9 mouse cellular contexts compared by ENCODE assay signal in the genomic region with DNA sequence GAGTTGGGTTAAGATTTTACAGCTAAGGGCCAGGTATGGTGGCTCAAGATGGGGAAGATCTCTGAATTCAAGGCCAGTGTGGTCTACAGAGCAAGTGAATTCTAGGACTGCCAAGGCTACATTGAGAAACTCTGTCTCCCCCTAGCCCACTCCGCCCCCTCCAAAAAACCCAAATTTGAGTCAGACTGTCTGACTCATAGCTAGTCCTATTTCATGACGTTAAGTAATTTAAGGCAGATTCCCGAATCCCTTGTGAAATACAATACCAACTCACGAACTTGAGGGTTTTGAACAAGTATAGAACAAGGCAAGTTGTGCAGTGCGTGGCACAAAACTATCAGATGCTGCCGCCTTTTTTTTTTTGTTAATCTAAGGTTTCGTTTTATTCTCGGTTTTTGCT. TPM values are rescaled to one million over a fixed set of nuclear protein-coding genes. Genes with fewer than 3 reads are reported as not detected.
DNase-seq lines count a peak whose midpoint lies in the region; ATAC-seq and TF ChIP-seq lines count a peak whose summit lies in the region.
"Had no signal": no experiment of that assay in that cellular context is flagged by ENCODE, and none has a peak within 500 bp of the region (broad histone marks: within the 10 kb centered on the region; RNA-seq: fewer than 3 reads in every experiment).

No protein-coding gene starts in this region.

- ATAC-seq in heart, embryonic 11.5 days (replicated peaks; ENCODE audit: insufficient number of reproducible peaks, low FRiP score, low TSS enrichment): no peak
- ATAC-seq in forebrain, embryonic 16.5 days: no peak
- ATAC-seq in liver, postnatal 0 days: no peak

- no peaks in the 10 kb centered on the region for H3K27me3 ChIP-seq in heart, embryonic 11.5 days (ENCODE audit: control insufficient read depth, insufficient read depth, low read length)
- no peaks in the 10 kb centered on the region for H3K27me3 ChIP-seq in CH12.LX (replicated peaks)
- no peaks in the 10 kb centered on the region; the same call in 1 of the 2 replicates for H3K27me3 ChIP-seq in forebrain, embryonic 16.5 days (replicated peaks; ENCODE audit: control insufficient read depth, insufficient read depth, low read length)
- no peaks in the 10 kb centered on the region for H3K27me3 ChIP-seq in liver, postnatal 0 days (ENCODE audit: insufficient read depth, low read length)

- TF ChIP-seq CTCF in CH12.LX (conservative IDR thresholded peaks at IDR 0.05 in 1 of 2, IDR thresholded peaks at IDR 0.05 in 1 of 2; ENCODE audit: low read depth in 2 of 2, low read length in 2 of 2): no peak
- TF ChIP-seq CTCF in liver, postnatal 0 days (IDR thresholded peaks at IDR 0.05; ENCODE audit: low read depth): no peak

- no peak for DNase-seq in heart, postnatal 25 days (ENCODE audit: low spot score)
- no peak for DNase-seq in CH12.LX (ENCODE audit: extremely low read depth)
- DNase-seq in liver, postnatal 0 days: no peak
- no peak for DNase-seq in thymus, adult 18-20 months
- DNase-seq in thymus, postnatal 10 days (ENCODE audit: low spot score in 2 of 2): no peak
- DNase-seq in kidney, postnatal 4 days: no peak

- H3K4me2 ChIP-seq in heart, embryonic 11.5 days: peak overlapping the region; percentile 87
- peak overlapping the region; percentile 69 for H3K4me2 ChIP-seq in CH12.LX (ENCODE audit: insufficient read depth, low read depth, poor library complexity, severe bottlenecking)
- peak overlapping the region; percentile 91 for H3K4me2 ChIP-seq in forebrain, embryonic 16.5 days (ENCODE audit: low read length)
- peak overlapping the region; percentile 67 for H3K4me2 ChIP-seq in liver, postnatal 0 days (ENCODE audit: low read depth, low read length)

- TF ChIP-seq POLR2A in CH12.LX (IDR thresholded peaks at IDR 0.05; ENCODE audit: low read depth, low read length): no peak

- peaks cover 9% of the 10 kb centered on the region; the same call in 1 of the 2 replicates for H3K4me1 ChIP-seq in heart, embryonic 11.5 days (ENCODE audit: control insufficient read depth, insufficient read depth, low read length)
- H3K4me1 ChIP-seq in CH12.LX (ENCODE audit: control insufficient read depth in 1 of 2, insufficient read depth in 2 of 2): peaks cover 4 to 21% of the 10 kb centered on the region in 2 experiments; a peak in 3 of 4 replicates
- peaks cover 19% of the 10 kb centered on the region for H3K4me1 ChIP-seq in forebrain, embryonic 16.5 days (replicated peaks; ENCODE audit: control insufficient read depth, insufficient read depth, low read length)
- peaks cover 15% of the 10 kb centered on the region for H3K4me1 ChIP-seq in liver, postnatal 0 days (ENCODE audit: insufficient read depth)

- H3K9me3 ChIP-seq in heart, embryonic 11.5 days (replicated peaks; ENCODE audit: control insufficient read depth, low read length): no peaks in the 10 kb centered on the region
- H3K9me3 ChIP-seq in CH12.LX (replicated peaks; ENCODE audit: low read length): no peaks in the 10 kb centered on the region
- H3K9me3 ChIP-seq in forebrain, embryonic 16.5 days (ENCODE audit: control insufficient read depth, low read length): no peaks in the 10 kb centered on the region
- no peaks in the 10 kb centered on the region for H3K9me3 ChIP-seq in liver, postnatal 0 days (ENCODE audit: low read length)

- no peak for TF ChIP-seq EP300 in CH12.LX (IDR thresholded peaks at IDR 0.05; ENCODE audit: low read length)
- TF ChIP-seq EP300 in liver, postnatal 0 days (IDR thresholded peaks at IDR 0.05; ENCODE audit: low read depth): no peak

- intact Hi-C loops in heart, postnatal 25 days (cut with DNase I): no loop called here

- TF ChIP-seq RAD21 in CH12.LX (IDR thresholded peaks at IDR 0.05; ENCODE audit: low read depth, low read length): no peak

- peak overlapping the region; percentile 69 for H3K4me3 ChIP-seq in heart, embryonic 11.5 days (ENCODE audit: low read depth, low read length)
- peak overlapping the region; percentile 56 to 87 (median 82) for H3K4me3 ChIP-seq in CH12.LX (replicated peaks in 1 of 3; ENCODE audit: low read depth in 2 of 3, low read length in 2 of 3, poor library complexity in 1 of 3)
- peak overlapping the region; percentile 68 for H3K4me3 ChIP-seq in forebrain, embryonic 16.5 days (replicated peaks; ENCODE audit: low read length)
- peak overlapping the region; percentile 80 for H3K4me3 ChIP-seq in liver, postnatal 0 days (ENCODE audit: low read depth, low read length)

- dilution Hi-C loops in CH12.LX (cut with MboI; ENCODE audit: extremely low pct_ligation_motif_present, extremely low pct_unique_long_range_greater_than_20kb, low sequenced_read_pairs): no loop called here

- peaks cover 5% of the 10 kb centered on the region; the same call in 1 of the 2 replicates for H3K36me3 ChIP-seq in heart, embryonic 11.5 days (ENCODE audit: control insufficient read depth, insufficient read depth, low read length)
- H3K36me3 ChIP-seq in CH12.LX (replicated peaks in 1 of 2; ENCODE audit: control insufficient read depth in 1 of 2, insufficient read depth in 1 of 2, low read length in 1 of 2): peaks cover 11 to 24% of the 10 kb centered on the region in 2 experiments
- H3K36me3 ChIP-seq in forebrain, embryonic 16.5 days (ENCODE audit: control insufficient read depth, insufficient read depth): 0 out of 2 replicates have a peak, but pooled peaks cover 2% of the 10 kb centered on the region
- H3K36me3 ChIP-seq in liver, postnatal 0 days (replicated peaks; ENCODE audit: insufficient read depth, low read length): peaks cover 11% of the 10 kb centered on the region

- peak overlapping the region; percentile 60; the same call in 1 of the 2 replicates for H3K27ac ChIP-seq in heart, embryonic 11.5 days (ENCODE audit: low read depth, low read length)
- peak overlapping the region; percentile 35; the same call in 1 of the 2 replicates for H3K27ac ChIP-seq in CH12.LX (ENCODE audit: insufficient read depth, low read depth)
- no peak overlapping the region for H3K27ac ChIP-seq in forebrain, embryonic 16.5 days (ENCODE audit: low read length)
- H3K27ac ChIP-seq in liver, postnatal 0 days (ENCODE audit: low read depth): peak overlapping the region; percentile 63

- WGBS in heart, embryonic 11.5 days (ENCODE audit: insufficient replicate concordance): 43% methylated on average over 8 of the region's 8 CpGs
- 53% methylated on average over 8 of the region's 8 CpGs for WGBS in forebrain, embryonic 16.5 days
- 50% methylated on average over 8 of the region's 8 CpGs for WGBS in liver, postnatal 0 days (ENCODE audit: insufficient replicate concordance)

- peak overlapping the region; percentile 74; the same call in 1 of the 2 replicates for H3K9ac ChIP-seq in heart, embryonic 11.5 days (ENCODE audit: low read depth, low read length)
- H3K9ac ChIP-seq in CH12.LX (ENCODE audit: insufficient read depth, low read depth): peak overlapping the region; percentile 83
- no peak overlapping the region for H3K9ac ChIP-seq in forebrain, embryonic 16.5 days (replicated peaks; ENCODE audit: low read depth, low read length)
- H3K9ac ChIP-seq in liver, postnatal 0 days (replicated peaks): peak overlapping the region; percentile 76

- H3K79me2 ChIP-seq in CH12.LX (replicated peaks; ENCODE audit: control insufficient read depth, extremely low read depth, insufficient read depth, poor library complexity, severe bottlenecking): peaks cover 22% of the 10 kb centered on the region

- in situ Hi-C loops in CH12.LX (cut with MboI; ENCODE audit: low pct_ligation_motif_present, low pct_unique_long_range_greater_than_20kb, low sequenced_read_pairs): no loop called here

TF ChIP-seq in CH12.LX, 34 proteins besides CTCF, POLR2A, EP300 and RAD21 (continues in another document):
- no peak for TF ChIP-seq HCFC1 (IDR thresholded peaks at IDR 0.05; ENCODE audit: low read depth, low read length)

RNA-seq across cellular contexts. Expression of a gene that starts 0.6 kb away (rescaled TPM):
- 27.1 and 31.3 TPM in 2 replicates for polyA plus RNA-seq in heart, embryonic 11.5 days (2014; fragmentation: Nextera tagmentation; extraction: Ambion mirVana)
- 10 to 100 TPM; 45.7 to 46.9 TPM for total RNA-seq in heart, postnatal 25 days (2021)
- total RNA-seq in CH12.LX (2012; rRNA removed): 113 and 133 TPM in 2 replicates
- 66.9 and 70.8 TPM in 2 replicates for total RNA-seq in CH12.LX (2014; rRNA removed)
- 199 and 208 TPM in 2 replicates for polyA plus RNA-seq in CH12.LX (2012; ENCODE audit: insufficient read length, low read depth)
- 113 and 129 TPM in 2 replicates for polyA plus RNA-seq in forebrain, embryonic 16.5 days (2015; fragmentation: Nextera tagmentation; extraction: Ambion mirVana)
- polyA plus RNA-seq in liver, postnatal 0 days (2015; fragmentation: Nextera tagmentation; extraction: Ambion mirVana): 46.9 and 47.5 TPM in 2 replicates

RNA-seq across cellular contexts. Expression of a gene that starts 9.8 kb away (rescaled TPM):
- polyA plus RNA-seq in heart, embryonic 11.5 days (2014; fragmentation: Nextera tagmentation; extraction: Ambion mirVana): not detected in 2 replicates
- total RNA-seq in heart, postnatal 25 days (2021): not detected
- not detected in 2 replicates for total RNA-seq in CH12.LX (2012; rRNA removed)
- not detected in 2 replicates for total RNA-seq in CH12.LX (2014; rRNA removed)
- polyA plus RNA-seq in CH12.LX (2012; ENCODE audit: insufficient read length, low read depth): not detected in 2 replicates
- not detected in 2 replicates for polyA plus RNA-seq in forebrain, embryonic 16.5 days (2015; fragmentation: Nextera tagmentation; extraction: Ambion mirVana)
- not detected in 2 replicates for polyA plus RNA-seq in liver, postnatal 0 days (2015; fragmentation: Nextera tagmentation; extraction: Ambion mirVana)
- total RNA-seq: gastrocnemius, adult 8-10 months had no signal

RNA-seq across cellular contexts. Expression of a gene that starts 28.4 kb away (rescaled TPM):
- polyA plus RNA-seq in heart, embryonic 11.5 days (2014; fragmentation: Nextera tagmentation; extraction: Ambion mirVana): 50.0 and 51.5 TPM in 2 replicates
- under 1 TPM; 0.23 to 0.25 TPM for total RNA-seq in heart, postnatal 25 days (2021)
- under 0.01 TPM in 1 of 2 replicates, not detected in the other for total RNA-seq in CH12.LX (2012; rRNA removed)
- not detected in 2 replicates for total RNA-seq in CH12.LX (2014; rRNA removed)
- not detected in 2 replicates for polyA plus RNA-seq in CH12.LX (2012; ENCODE audit: insufficient read length, low read depth)
- 20.2 and 22.4 TPM in 2 replicates for polyA plus RNA-seq in forebrain, embryonic 16.5 days (2015; fragmentation: Nextera tagmentation; extraction: Ambion mirVana)
- 1.6 and 2.8 TPM in 2 replicates for polyA plus RNA-seq in liver, postnatal 0 days (2015; fragmentation: Nextera tagmentation; extraction: Ambion mirVana)
- total RNA-seq: gastrocnemius, adult 8-10 months had no signal

RNA-seq across cellular contexts. Expression of a gene that starts 31.1 kb away (rescaled TPM):
- 23.0 and 33.1 TPM in 2 replicates for polyA plus RNA-seq in heart, embryonic 11.5 days (2014; fragmentation: Nextera tagmentation; extraction: Ambion mirVana)
- 10 to 100 TPM; 29.0 to 32.2 TPM for total RNA-seq in heart, postnatal 25 days (2021)
- total RNA-seq in CH12.LX (2012; rRNA removed) (51.3 and 60.4 TPM in 2 replicates), CH12.LX (2014; rRNA removed) (62.1 and 64.2 TPM in 2 replicates)
- 66.0 and 67.8 TPM in 2 replicates for polyA plus RNA-seq in CH12.LX (2012; ENCODE audit: insufficient read length, low read depth)
- 35.4 and 36.5 TPM in 2 replicates for polyA plus RNA-seq in forebrain, embryonic 16.5 days (2015; fragmentation: Nextera tagmentation; extraction: Ambion mirVana)
- 11.5 and 12.3 TPM in 2 replicates for polyA plus RNA-seq in liver, postnatal 0 days (2015; fragmentation: Nextera tagmentation; extraction: Ambion mirVana)

RNA-seq across cellular contexts. Expression of a gene that starts 41.4 kb away (rescaled TPM):
- 1,582 and 1,616 TPM in 2 replicates for polyA plus RNA-seq in heart, embryonic 11.5 days (2014; fragmentation: Nextera tagmentation; extraction: Ambion mirVana)
- total RNA-seq in heart, postnatal 25 days (2021): 1,000 to 10,000 TPM; 3,505 to 3,833 TPM
- total RNA-seq in CH12.LX (2012; rRNA removed) (851 and 995 TPM in 2 replicates), CH12.LX (2014; rRNA removed) (669 and 778 TPM in 2 replicates)
- 788 and 969 TPM in 2 replicates for polyA plus RNA-seq in CH12.LX (2012; ENCODE audit: insufficient read length, low read depth)
- 408 and 422 TPM in 2 replicates for polyA plus RNA-seq in forebrain, embryonic 16.5 days (2015; fragmentation: Nextera tagmentation; extraction: Ambion mirVana)
- 781 and 849 TPM in 2 replicates for polyA plus RNA-seq in liver, postnatal 0 days (2015; fragmentation: Nextera tagmentation; extraction: Ambion mirVana)
